Mouse (Mus musculus) CD4-positive, CD25-positive, alpha-beta regulatory T cell, adult 2 months (primary cell): ENCODE measurements around the gene Exog.

Source experiments
- DNase-seq: peaks from one replicate; pipeline ENCODE4 v3.0.0-alpha.2; 2012; ENCODE audit warnings: low read depth, low spot score

Exog gene

GRCm38 (mm10) chr9:119503613-119504012, 58.9 kb downstream of the Exog start:
- DNase-seq = no peak

- no peak for DNase-seq
Measured at GRCm38 (mm10) chr9:119504981-119505658, 60.4 kb downstream of the Exog start.

DNA sequence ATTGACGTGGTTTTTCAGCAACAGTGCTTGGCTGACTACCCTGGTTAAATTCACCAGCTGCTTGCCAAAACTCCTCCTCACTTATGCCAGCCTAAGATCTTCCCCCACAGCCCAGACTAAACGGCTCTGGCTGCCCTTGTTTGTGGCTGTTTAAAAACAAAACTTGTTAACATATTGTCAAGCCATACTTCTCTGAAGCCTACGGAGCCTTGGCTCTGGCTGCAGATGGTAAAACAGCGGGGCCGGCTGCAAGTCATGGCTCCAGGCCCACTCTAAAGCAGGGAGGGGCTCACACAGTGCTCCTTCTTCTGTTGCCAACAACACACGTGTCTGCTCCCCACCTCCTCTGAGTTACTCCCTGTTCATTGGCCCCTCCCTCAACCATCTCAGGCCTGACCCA, 66.2 kb downstream of the Exog start:
- DNase-seq = no peak

- no peak for DNase-seq
Measured at GRCm38 (mm10) chr9:119512993-119513392, 68.2 kb downstream of the Exog start.

- no peak for DNase-seq
Measured at GRCm38 (mm10) chr9:119513816-119514215, 69.1 kb downstream of the Exog start.

- no peak for DNase-seq
Measured at GRCm38 (mm10) chr9:119514986-119515385, 70.2 kb downstream of the Exog start.
